Mouse (Mus musculus): ENCODE measurements around the gene Cers6. TPM values are rescaled to one million over a fixed set of nuclear protein-coding genes. Genes with fewer than 3 reads are reported as not detected.

Cers6 gene
- total RNA-seq, 2 experiments from 2014 or later, result 1.6 TPM

- intact Hi-C loops (cut with DNase I), result no loop called here
These were observed 135.0 kb downstream of the Cers6 start for GRCm38 (mm10) chr2:68996268-68996667.

GRCm38 (mm10) chr2:69004001-69004400 lies 142.8 kb downstream of the Cers6 start:
- DNase-seq, result no peak
- intact Hi-C loops (cut with DNase I), result no loop called here

More at GRCm38 (mm10) chr2:68996268-68996667, 135.0 kb downstream of the Cers6 start:
- no peak for DNase-seq

- intact Hi-C loops (cut with DNase I), result no loop called here
These were observed 150.2 kb downstream of the Cers6 start for GRCm38 (mm10) chr2:69011392-69011791.

GRCm38 (mm10) chr2:69011860-69012259 lies 150.6 kb downstream of the Cers6 start:
- DNase-seq, result no peak
- intact Hi-C loops (cut with DNase I), result no loop called here

More at GRCm38 (mm10) chr2:69011392-69011791, 150.2 kb downstream of the Cers6 start:
- no peak for DNase-seq

GRCm38 (mm10) chr2:69014241-69014640 lies 153.0 kb downstream of the Cers6 start:
- intact Hi-C loops (cut with DNase I), result no loop called here
- DNase-seq, result no peak

- intact Hi-C loops (cut with DNase I), result no loop called here
- DNase-seq, result no peak
These were observed 154.0 kb downstream of the Cers6 start for GRCm38 (mm10) chr2:69015172-69015724.

GRCm38 (mm10) chr2:69015822-69016221 lies 154.6 kb downstream of the Cers6 start:
- intact Hi-C loops (cut with DNase I), result no loop called here

GRCm38 (mm10) chr2:69019026-69019565 lies 157.9 kb downstream of the Cers6 start:
- no peak for DNase-seq
- intact Hi-C loops (cut with DNase I), result no loop called here

More at GRCm38 (mm10) chr2:69015822-69016221, 154.6 kb downstream of the Cers6 start:
- DNase-seq, result no peak

GRCm38 (mm10) chr2:69019821-69020489 lies 158.7 kb downstream of the Cers6 start:
- no peak for DNase-seq
- intact Hi-C loops (cut with DNase I), result no loop called here

- no peak for DNase-seq
- intact Hi-C loops (cut with DNase I), result no loop called here
These were observed 159.5 kb downstream of the Cers6 start for GRCm38 (mm10) chr2:69020636-69021310.

- DNase-seq, result no peak
- intact Hi-C loops (cut with DNase I), result no loop called here
These were observed 160.3 kb downstream of the Cers6 start for GRCm38 (mm10) chr2:69021516-69021915.

GRCm38 (mm10) chr2:69024856-69025255 lies 163.6 kb downstream of the Cers6 start:
- intact Hi-C loops (cut with DNase I), result no loop called here
- no peak for DNase-seq

GRCm38 (mm10) chr2:69032562-69032961 lies 171.3 kb downstream of the Cers6 start:
- DNase-seq, result no peak
- intact Hi-C loops (cut with DNase I), result no loop called here

- intact Hi-C loops (cut with DNase I), result no loop called here
These were observed 174.2 kb downstream of the Cers6 start for GRCm38 (mm10) chr2:69035457-69035856.

GRCm38 (mm10) chr2:69037362-69037761 lies 176.1 kb downstream of the Cers6 start:
- intact Hi-C loops (cut with DNase I), result no loop called here

More at GRCm38 (mm10) chr2:69035457-69035856, 174.2 kb downstream of the Cers6 start:
- no peak for DNase-seq

GRCm38 (mm10) chr2:69042327-69043106 lies 181.3 kb downstream of the Cers6 start:
- DNase-seq, result no peak
- intact Hi-C loops (cut with DNase I), result loop anchor here (10.0 kb wide), 1 partner anchor 258 kb away; no protein-coding TSS in a partner anchor

More at GRCm38 (mm10) chr2:69037362-69037761, 176.1 kb downstream of the Cers6 start:
- DNase-seq, result no peak

GRCm38 (mm10) chr2:69043431-69044118 lies 182.3 kb downstream of the Cers6 start:
- intact Hi-C loops (cut with DNase I), result loop anchor here (10.0 kb wide), 1 partner anchor 259 kb away; no protein-coding TSS in a partner anchor
- DNase-seq, result no peak

- DNase-seq, result no peak
- intact Hi-C loops (cut with DNase I), result loop anchor here (10.0 kb wide), 1 partner anchor 261 kb away; no protein-coding TSS in a partner anchor
These were observed 184.7 kb downstream of the Cers6 start for GRCm38 (mm10) chr2:69045926-69046325.

GRCm38 (mm10) chr2:69047297-69047696 lies 186.1 kb downstream of the Cers6 start:
- DNase-seq, result no peak
- intact Hi-C loops (cut with DNase I), result loop anchor here (10.0 kb wide), 1 partner anchor 262 kb away; no protein-coding TSS in a partner anchor
